9 mouse cellular contexts compared by ENCODE assay signal in genomic region chr2:132135876-132136637, GRCm38 (mm10). TPM values are rescaled to one million over a fixed set of nuclear protein-coding genes. Genes with fewer than 3 reads are reported as not detected.
DNase-seq lines count a peak whose midpoint lies in the region; ATAC-seq and TF ChIP-seq lines count a peak whose summit lies in the region.
"Had no signal": no experiment of that assay in that cellular context is flagged by ENCODE, and none has a peak within 500 bp of the region (broad histone marks: within the 10 kb centered on the region; RNA-seq: fewer than 3 reads in every experiment).

No protein-coding gene starts in this region.

- no peak for TF ChIP-seq POLR2A in bone marrow, adult 2 months (IDR thresholded peaks at IDR 0.05; ENCODE audit: borderline replicate concordance, control insufficient read depth, low read depth, low read length)

- 82% methylated on average over 8 of the region's 8 CpGs for WGBS in forebrain, postnatal 0 days
- 82% methylated on average over 8 of the region's 8 CpGs for WGBS in forebrain, embryonic 15.5 days
- 80% methylated on average over 8 of the region's 8 CpGs for WGBS in midbrain, postnatal 0 days
- 90% methylated on average over 8 of the region's 8 CpGs for WGBS in midbrain, embryonic 13.5 days
- 86% methylated on average over 8 of the region's 8 CpGs for WGBS in bone marrow, adult 2 months
- 91% methylated on average over 8 of the region's 8 CpGs for WGBS in midbrain, embryonic 10.5 days

- no peak overlapping the region for H3K9ac ChIP-seq in forebrain, postnatal 0 days
- no peak overlapping the region for H3K9ac ChIP-seq in forebrain, embryonic 15.5 days (replicated peaks)
- H3K9ac ChIP-seq in midbrain, postnatal 0 days (replicated peaks; ENCODE audit: low read length, poor library complexity, severe bottlenecking): no peak overlapping the region
- H3K9ac ChIP-seq in midbrain, embryonic 13.5 days (replicated peaks): no peak overlapping the region

- no peak overlapping the region for H3K4me3 ChIP-seq in forebrain, postnatal 0 days (ENCODE audit: low read depth, low read length)
- no peak overlapping the region for H3K4me3 ChIP-seq in forebrain, embryonic 15.5 days
- no peak overlapping the region for H3K4me3 ChIP-seq in midbrain, postnatal 0 days (ENCODE audit: low read depth, low read length)
- no peak overlapping the region for H3K4me3 ChIP-seq in midbrain, embryonic 13.5 days (replicated peaks)
- H3K4me3 ChIP-seq in bone marrow, adult 2 months (replicated peaks; ENCODE audit: control insufficient read depth, low read depth, low read length): no peak overlapping the region
- H3K4me3 ChIP-seq in midbrain, embryonic 10.5 days: no peak overlapping the region
- H3K4me3 ChIP-seq: hindbrain, embryonic 10.5 days had no signal

- H3K36me3 ChIP-seq in forebrain, postnatal 0 days (ENCODE audit: insufficient read depth): no peaks in the 10 kb centered on the region
- H3K36me3 ChIP-seq in forebrain, embryonic 15.5 days: no peaks in the 10 kb centered on the region
- no peaks in the 10 kb centered on the region; the same call in 1 of the 2 replicates for H3K36me3 ChIP-seq in midbrain, postnatal 0 days (ENCODE audit: insufficient read depth, low read length)
- H3K36me3 ChIP-seq in midbrain, embryonic 13.5 days: no peaks in the 10 kb centered on the region
- no peaks in the 10 kb centered on the region for H3K36me3 ChIP-seq in splenic B cell, adult 2 months (ENCODE audit: control insufficient read depth, insufficient read depth, low read length, poor library complexity, severe bottlenecking)
- no peaks in the 10 kb centered on the region for H3K36me3 ChIP-seq in midbrain, embryonic 10.5 days
- H3K36me3 ChIP-seq: hindbrain, embryonic 10.5 days had no signal

- H3K27me3 ChIP-seq in forebrain, postnatal 0 days (ENCODE audit: insufficient read depth, low read length): no peaks in the 10 kb centered on the region
- no peaks in the 10 kb centered on the region for H3K27me3 ChIP-seq in forebrain, embryonic 15.5 days
- no peaks in the 10 kb centered on the region for H3K27me3 ChIP-seq in midbrain, postnatal 0 days (ENCODE audit: insufficient read depth, low read length)
- H3K27me3 ChIP-seq in midbrain, embryonic 13.5 days: no peaks in the 10 kb centered on the region
- H3K27me3 ChIP-seq in splenic B cell, adult 2 months (ENCODE audit: control insufficient read depth, insufficient read depth, low read length, poor library complexity, severe bottlenecking): no peaks in the 10 kb centered on the region
- 0 out of 2 replicates have a peak, but pooled peaks cover 5% of the 10 kb centered on the region for H3K27me3 ChIP-seq in midbrain, embryonic 10.5 days (ENCODE audit: low read depth, poor library complexity, severe bottlenecking)

- no peak overlapping the region for H3K4me2 ChIP-seq in forebrain, postnatal 0 days (ENCODE audit: low read depth)
- H3K4me2 ChIP-seq in forebrain, embryonic 15.5 days (replicated peaks): no peak overlapping the region
- no peak overlapping the region for H3K4me2 ChIP-seq in midbrain, postnatal 0 days (ENCODE audit: low read depth, low read length, poor library complexity, severe bottlenecking)
- H3K4me2 ChIP-seq in midbrain, embryonic 13.5 days (replicated peaks): no peak overlapping the region

- peak overlapping the region; percentile 40; the same call in 1 of the 2 replicates for H3K27ac ChIP-seq in forebrain, postnatal 0 days (ENCODE audit: low read depth, low read length)
- no peak overlapping the region for H3K27ac ChIP-seq in forebrain, embryonic 15.5 days (replicated peaks)
- no peak overlapping the region for H3K27ac ChIP-seq in midbrain, postnatal 0 days (ENCODE audit: low read depth, low read length)
- no peak overlapping the region for H3K27ac ChIP-seq in midbrain, embryonic 13.5 days
- H3K27ac ChIP-seq in bone marrow, adult 2 months (ENCODE audit: control insufficient read depth, insufficient read depth, low read depth, low read length, poor library complexity): no peak overlapping the region
- no peak overlapping the region for H3K27ac ChIP-seq in midbrain, embryonic 10.5 days (replicated peaks)
- H3K27ac ChIP-seq: hindbrain, embryonic 10.5 days had no signal

- ATAC-seq in forebrain, postnatal 0 days: 0 out of 2 replicates have a peak, but pooled peaks have one; percentile 30
- no peak for ATAC-seq in forebrain, embryonic 15.5 days (replicated peaks)
- ATAC-seq in midbrain, postnatal 0 days (ENCODE audit: low FRiP score): no peak
- ATAC-seq in midbrain, embryonic 13.5 days: no peak

- DNase-seq in forebrain, postnatal 0 days: no peak
- DNase-seq in midbrain, postnatal 0 days (ENCODE audit: low spot score): peak; percentile 14
- peak; percentile 34 for DNase-seq in splenic B cell, adult 2 months (ENCODE audit: low read depth, low spot score)
- no peak for DNase-seq in neural tube, embryonic 10.5 days (ENCODE audit: extremely low spot score, low spot score)
- DNase-seq in midbrain, embryonic 10.5 days (ENCODE audit: low spot score): no peak

- no peaks in the 10 kb centered on the region for H3K9me3 ChIP-seq in forebrain, postnatal 0 days (ENCODE audit: low read length)
- H3K9me3 ChIP-seq in forebrain, embryonic 15.5 days: no peaks in the 10 kb centered on the region
- H3K9me3 ChIP-seq in midbrain, postnatal 0 days (ENCODE audit: low read length): no peaks in the 10 kb centered on the region
- H3K9me3 ChIP-seq in midbrain, embryonic 13.5 days: no peaks in the 10 kb centered on the region
- no peaks in the 10 kb centered on the region for H3K9me3 ChIP-seq in midbrain, embryonic 10.5 days (replicated peaks)
- H3K9me3 ChIP-seq: hindbrain, embryonic 10.5 days had no signal

- peak; percentile 51 for TF ChIP-seq CTCF in forebrain, postnatal 0 days (IDR thresholded peaks at IDR 0.05; ENCODE audit: low read depth)
- TF ChIP-seq CTCF in midbrain, postnatal 0 days (IDR thresholded peaks at IDR 0.05): peak; percentile 60
- TF ChIP-seq CTCF in bone marrow, adult 2 months (IDR thresholded peaks at IDR 0.05; ENCODE audit: control insufficient read depth, insufficient read depth, low read length): 0 out of 2 replicates have a peak, but pooled peaks have one; percentile 30

- H3K4me1 ChIP-seq in forebrain, postnatal 0 days (ENCODE audit: insufficient read depth): peaks cover 18% of the 10 kb centered on the region
- H3K4me1 ChIP-seq in forebrain, embryonic 15.5 days: peaks cover 23% of the 10 kb centered on the region
- 0 out of 2 replicates have a peak, but pooled peaks cover 4% of the 10 kb centered on the region for H3K4me1 ChIP-seq in midbrain, postnatal 0 days (ENCODE audit: insufficient read depth, low read length)
- H3K4me1 ChIP-seq in midbrain, embryonic 13.5 days (replicated peaks): peaks cover 25% of the 10 kb centered on the region
- no peaks in the 10 kb centered on the region for H3K4me1 ChIP-seq in bone marrow, adult 2 months (ENCODE audit: control insufficient read depth, insufficient read depth, low read length)
- H3K4me1 ChIP-seq in midbrain, embryonic 10.5 days: peaks cover 20% of the 10 kb centered on the region

RNA-seq across cellular contexts. Expression of gene Slc23a2, which starts 8.9 kb away (rescaled TPM):
- 49.2 and 57.2 TPM in 2 replicates for total RNA-seq in forebrain, postnatal 0 days (2014; rRNA removed)
- polyA plus RNA-seq in forebrain, postnatal 0 days (2015; fragmentation: Nextera tagmentation; extraction: Ambion mirVana): 29.0 and 36.2 TPM in 2 replicates
- 27.6 and 30.2 TPM in 2 replicates for polyA plus RNA-seq in forebrain, embryonic 15.5 days (2015; fragmentation: Nextera tagmentation; extraction: Ambion mirVana)
- total RNA-seq in midbrain, postnatal 0 days (2014; rRNA removed): 64.5 and 71.3 TPM in 2 replicates
- polyA plus RNA-seq in midbrain, postnatal 0 days (2015; fragmentation: Nextera tagmentation; extraction: Ambion mirVana): 30.5 and 31.9 TPM in 2 replicates
- 19.8 and 22.7 TPM in 2 replicates for polyA plus RNA-seq in midbrain, embryonic 13.5 days (2015; fragmentation: Nextera tagmentation; extraction: Ambion mirVana)
- 3.9 and 12.2 TPM in 2 replicates for polyA plus RNA-seq in bone marrow, adult 2 months (2011; ENCODE audit: insufficient read depth, insufficient read length, low replicate concordance, missing spikeins)
- 8.8 and 9.0 TPM in 2 replicates for polyA plus RNA-seq in midbrain, embryonic 10.5 days (2016; fragmentation: Nextera tagmentation; extraction: Ambion mirVana)

Comparison
In these comparisons a context has a peak if more than half of its experiments do, and no peak if none do; other contexts are left out.
1. DNase-seq: peak in midbrain, postnatal 0 days (single experiment) and splenic B cell, adult 2 months (single experiment); none in forebrain, postnatal 0 days (single experiment), neural tube, embryonic 10.5 days (single experiment) and midbrain, embryonic 10.5 days (single experiment).
2. Peak in every context shown above with its lines, with median percentiles within 50 percentile points of each other: CTCF ChIP-seq.